Mouse (Mus musculus): ENCODE measurements around the gene Ankrd17. TPM values are rescaled to one million over a fixed set of nuclear protein-coding genes. Genes with fewer than 3 reads are reported as not detected.

The Ankrd17 gene
- total and polyA plus RNA-seq, 3 experiments, result 34.6 to 67.3 (median 35.0) TPM

DNA sequence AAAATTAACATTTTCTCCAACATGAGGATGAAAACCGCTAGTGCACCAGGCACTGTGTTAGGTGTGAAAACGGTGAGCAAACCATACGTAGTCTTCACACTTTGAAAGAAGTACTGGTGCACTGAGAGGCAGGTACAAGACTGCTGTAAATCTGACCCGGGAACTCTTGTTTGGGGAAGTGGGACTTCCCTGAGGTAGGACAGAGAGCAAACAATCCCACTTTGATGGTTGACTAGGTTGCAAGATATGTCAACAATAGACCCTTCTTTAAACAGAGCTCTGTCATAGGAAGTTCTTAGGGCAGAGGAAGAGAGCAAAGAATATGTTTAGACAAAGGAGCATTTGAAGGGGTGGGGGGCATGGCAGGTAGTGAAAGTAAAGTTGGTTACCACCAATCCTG, 7.3 kb upstream of the Ankrd17 start:
- no peak overlapping the region for H3K4me3 ChIP-seq (ENCODE audit: control insufficient read depth in 1 of 2, insufficient read depth in 1 of 2, low read depth in 2 of 2, low read length in 2 of 2)
- H3K27me3 ChIP-seq (ENCODE audit: control insufficient read depth in 1 of 2, insufficient read depth in 2 of 2, low read length in 2 of 2), result peaks cover 0 to 3% of the 10 kb centered on the region in 2 experiments; a peak in 3 of 4 replicates
- no peak for DNase-seq (ENCODE audit: low read depth, low spot score)
- no peak for TF ChIP-seq GABPA (IDR thresholded peaks at IDR 0.05; ENCODE audit: low read depth, low read length)
- TF ChIP-seq CHD1 (IDR thresholded peaks at IDR 0.05; ENCODE audit: low read depth, low read length), result no peak
- TF ChIP-seq TBP (IDR thresholded peaks at IDR 0.05; ENCODE audit: low read depth, low read length), result no peak
- no peak for TF ChIP-seq MEF2A (IDR thresholded peaks at IDR 0.05; ENCODE audit: extremely low read depth, insufficient replicate concordance, low read depth, low read length, poor library complexity, severe bottlenecking)
- TF ChIP-seq USF2 (IDR thresholded peaks at IDR 0.05; ENCODE audit: borderline replicate concordance in 1 of 2, insufficient read depth in 1 of 2, low read depth in 1 of 2, low read length in 2 of 2), result no peak
- no peak for TF ChIP-seq RCOR1 (IDR thresholded peaks at IDR 0.05; ENCODE audit: low read depth, low read length)
- no peak for TF ChIP-seq ZKSCAN1 (IDR thresholded peaks at IDR 0.05; ENCODE audit: low read depth, low read length)
- no peak for TF ChIP-seq E2F4 (IDR thresholded peaks at IDR 0.05; ENCODE audit: borderline replicate concordance, low read depth, low read length)
- no peaks in the 10 kb centered on the region for H3K4me1 ChIP-seq (ENCODE audit: control insufficient read depth in 1 of 2, insufficient read depth in 2 of 2, low read length in 2 of 2)
- no peaks in the 10 kb centered on the region for H3K9me3 ChIP-seq (replicated peaks; ENCODE audit: insufficient read depth, low read length)
- H3K36me3 ChIP-seq (ENCODE audit: control insufficient read depth in 1 of 2, insufficient read depth in 2 of 2, low read length in 2 of 2), result no peaks in the 10 kb centered on the region
- H3K79me2 ChIP-seq (ENCODE audit: control insufficient read depth, insufficient read depth, low read length, poor library complexity), result no peaks in the 10 kb centered on the region
- no peak overlapping the region for H3K27ac ChIP-seq (ENCODE audit: control insufficient read depth, low read depth, low read length)
- H3K9ac ChIP-seq (ENCODE audit: control insufficient read depth, low read depth, low read length, poor library complexity, severe bottlenecking), result no peak overlapping the region

DNA sequence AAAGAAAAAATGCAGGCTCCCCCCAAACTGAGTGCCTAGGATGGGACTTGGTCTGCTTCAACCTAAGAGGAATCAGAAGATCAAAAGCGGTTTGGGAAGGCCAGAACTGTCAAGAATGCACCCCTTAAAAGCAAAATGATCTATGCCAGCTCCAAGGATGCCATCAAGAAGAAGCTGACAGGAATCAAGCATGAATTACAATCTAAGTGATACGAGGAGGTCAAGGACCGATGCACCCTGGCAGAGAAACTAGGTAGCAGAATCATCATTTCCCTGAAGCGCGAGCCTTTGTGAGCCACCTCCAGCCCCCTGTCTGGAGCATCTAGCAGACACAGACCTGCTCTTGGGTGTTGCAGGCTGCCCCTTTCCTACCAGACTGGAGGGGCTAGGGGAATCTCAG, 4.0 kb upstream of the Ankrd17 start:
- no peak overlapping the region for H3K27ac ChIP-seq (ENCODE audit: control insufficient read depth, low read depth, low read length)
- H3K4me1 ChIP-seq (ENCODE audit: control insufficient read depth in 1 of 2, insufficient read depth in 2 of 2, low read length in 2 of 2), result peaks cover 0 to 4% of the 10 kb centered on the region in 2 experiments; a peak in 1 of 4 replicates
- peaks cover 0 to 7% of the 10 kb centered on the region in 2 experiments; a peak in 2 of 4 replicates for H3K36me3 ChIP-seq (ENCODE audit: control insufficient read depth in 1 of 2, insufficient read depth in 2 of 2, low read length in 2 of 2)
- no peak overlapping the region for H3K9ac ChIP-seq (ENCODE audit: control insufficient read depth, low read depth, low read length, poor library complexity, severe bottlenecking)
- no peaks in the 10 kb centered on the region; a peak in 2 of 4 replicates for H3K27me3 ChIP-seq (ENCODE audit: control insufficient read depth in 1 of 2, insufficient read depth in 2 of 2, low read length in 2 of 2)
- H3K4me3 ChIP-seq (ENCODE audit: control insufficient read depth in 1 of 2, insufficient read depth in 1 of 2, low read depth in 2 of 2, low read length in 2 of 2), result no peak overlapping the region
- H3K9me3 ChIP-seq (replicated peaks; ENCODE audit: insufficient read depth, low read length), result no peaks in the 10 kb centered on the region
- peaks cover 12% of the 10 kb centered on the region for H3K79me2 ChIP-seq (ENCODE audit: control insufficient read depth, insufficient read depth, low read length, poor library complexity)
- TF ChIP-seq SIN3A (IDR thresholded peaks at IDR 0.05; ENCODE audit: low read length), result no peak
- TF ChIP-seq GABPA (IDR thresholded peaks at IDR 0.05; ENCODE audit: low read depth, low read length), result no peak
- TF ChIP-seq TCF12 (IDR thresholded peaks at IDR 0.05; ENCODE audit: low read depth, low read length), result no peak
- TF ChIP-seq BHLHE40 (IDR thresholded peaks at IDR 0.05; ENCODE audit: borderline replicate concordance, low read depth, low read length), result no peak
- no peak for TF ChIP-seq CTCF (IDR thresholded peaks at IDR 0.05 in 2 of 3, conservative IDR thresholded peaks at IDR 0.05 in 1 of 3; ENCODE audit: control insufficient read depth in 1 of 3, insufficient read depth in 1 of 3, low read depth in 2 of 3, low read length in 3 of 3, poor library complexity in 1 of 3, severe bottlenecking in 1 of 3)
- no peak for TF ChIP-seq POLR2A (IDR thresholded peaks at IDR 0.05; ENCODE audit: control insufficient read depth in 1 of 2, insufficient read depth in 1 of 2, low read depth in 1 of 2, low read length in 2 of 2, poor library complexity in 1 of 2)
- TF ChIP-seq MXI1 (IDR thresholded peaks at IDR 0.05; ENCODE audit: low read depth, low read length), result no peak
- no peak for TF ChIP-seq ZMIZ1 (IDR thresholded peaks at IDR 0.05; ENCODE audit: low read depth, low read length)
- TF ChIP-seq NELFE (IDR thresholded peaks at IDR 0.05; ENCODE audit: low read depth, low read length), result no peak
- no peak for TF ChIP-seq JUND (IDR thresholded peaks at IDR 0.05; ENCODE audit: low read depth, low read length)
- TF ChIP-seq EP300 (IDR thresholded peaks at IDR 0.05; ENCODE audit: low read depth in 1 of 2, low read length in 2 of 2), result no peak
- no peak for DNase-seq (ENCODE audit: low read depth, low spot score)

Data from MEL (cell line).